Mouse (Mus musculus): ENCODE measurements around the gene Pdzk1ip1. TPM values are rescaled to one million over a fixed set of nuclear protein-coding genes. Genes with fewer than 3 reads are reported as not detected.

The Pdzk1ip1 gene
- polyA plus RNA-seq (2015; fragmentation: Nextera tagmentation; extraction: Ambion mirVana): 3.3 and 5.5 TPM in 2 replicates

DNA sequence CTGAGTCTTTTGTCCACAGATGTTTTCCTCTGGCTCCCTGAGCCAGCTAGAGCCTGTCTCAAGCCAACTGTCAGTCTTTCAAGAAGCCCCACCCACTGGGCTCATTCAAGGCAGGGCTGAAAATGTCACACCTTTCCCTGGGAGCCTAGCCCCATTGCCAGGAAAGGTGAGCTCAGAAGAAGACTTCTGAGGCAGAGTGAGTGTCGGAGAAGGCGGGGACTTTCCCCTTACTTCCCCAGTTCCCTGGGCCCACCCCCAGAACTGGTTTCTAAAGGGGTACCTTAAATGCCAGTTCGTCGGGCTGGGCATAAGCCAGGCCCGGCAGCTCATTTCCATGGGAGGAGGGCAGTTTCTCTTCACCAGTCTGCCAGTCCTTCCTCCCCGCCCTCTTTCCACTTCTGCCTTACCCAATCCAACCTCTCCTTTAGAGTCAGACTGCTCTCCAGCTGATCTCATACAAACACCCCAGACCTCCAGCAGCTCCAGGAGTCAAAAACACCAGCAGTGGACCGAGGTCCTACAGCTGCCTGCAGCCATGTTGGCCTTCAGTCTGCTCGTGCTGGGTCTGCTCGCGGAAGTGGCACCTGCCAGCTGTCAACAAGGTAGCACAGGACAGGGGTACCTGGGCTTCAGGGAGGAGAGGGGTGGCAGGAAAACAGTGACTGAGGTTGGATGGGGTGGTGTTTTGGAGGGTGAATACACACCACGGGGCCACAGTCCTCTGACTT, at the start of gene Pdzk1ip1:
Pdzk1ip1 (plus strand) TSS at position 98 of the 728 bp plus-strand sequence.

DNA sequence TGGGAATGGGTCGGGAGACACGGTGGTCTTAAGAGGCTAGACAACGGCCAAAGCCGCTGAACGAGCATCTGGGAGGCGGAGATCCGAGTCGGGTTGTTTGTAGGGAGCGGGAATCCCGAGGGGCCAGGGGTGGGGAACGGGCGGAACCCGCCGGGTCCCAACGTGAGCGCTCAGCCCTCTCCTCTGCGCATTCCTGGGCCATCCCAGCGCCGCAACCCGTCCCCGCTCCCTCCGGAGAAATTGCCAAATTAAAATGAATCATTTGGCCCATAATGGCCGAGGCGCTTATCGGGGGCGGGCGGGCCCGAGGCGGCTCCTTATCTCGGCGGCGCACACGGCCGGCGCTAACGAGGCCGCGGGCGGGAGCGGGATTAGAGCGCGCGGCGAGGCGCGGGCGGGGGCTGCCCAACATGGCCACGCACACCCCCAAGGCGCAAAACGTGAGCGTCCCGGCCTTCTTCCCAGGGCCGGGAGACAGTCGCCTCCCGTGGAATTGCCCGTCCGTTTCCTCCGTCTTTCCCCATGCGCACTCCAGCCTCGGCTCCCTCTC, 32.1 kb upstream of the Pdzk1ip1 start, which contains the start of gene Tal1:
Tal1 (plus strand) TSS at position 56 of the 550 bp plus-strand sequence.

DNA sequence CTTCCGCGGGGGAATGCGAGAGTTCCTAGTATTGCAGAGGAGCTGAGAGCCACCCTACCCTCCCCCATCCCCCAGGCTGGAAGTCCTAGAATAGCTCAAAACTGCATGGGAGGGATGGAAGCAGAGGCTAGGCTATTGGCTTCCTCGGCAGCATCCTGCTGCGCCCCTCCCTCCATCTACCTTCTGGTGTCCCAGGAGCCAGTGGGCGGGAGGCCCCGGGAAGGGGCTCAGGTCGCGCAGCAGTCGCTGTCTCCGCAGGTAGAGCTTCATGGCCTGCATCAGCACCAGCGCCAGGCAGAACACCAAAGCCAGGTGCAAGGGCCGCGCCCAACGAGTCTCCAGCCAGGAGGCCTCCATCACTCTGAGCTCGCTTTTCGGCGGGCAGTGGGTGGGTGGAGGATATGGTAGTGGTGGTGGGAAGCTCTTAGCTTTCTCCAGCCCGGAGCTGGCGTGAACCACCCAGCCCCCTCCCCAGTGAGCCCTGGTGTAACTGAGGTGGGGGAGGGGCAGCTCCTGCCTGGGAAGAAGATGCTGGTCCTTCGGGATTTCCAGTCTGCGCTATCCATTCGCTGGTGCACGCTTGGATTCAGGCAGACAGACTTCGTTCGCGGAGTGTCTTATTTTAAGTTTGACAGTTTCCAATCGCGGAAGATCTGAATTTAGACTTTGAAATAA, 45.2 kb downstream of the Pdzk1ip1 start, which contains the start of gene Cyp4x1:
Cyp4x1 (minus strand) TSS at position 661 of the 675 bp plus-strand sequence.

Other genes with a start within 250 kb of the Pdzk1ip1 start
- gene Foxd2, start 179.8 kb upstream of the Pdzk1ip1 start, polyA plus RNA-seq (2015; fragmentation: Nextera tagmentation; extraction: Ambion mirVana): 0.25 and 0.59 TPM in 2 replicates
- gene Foxe3, start 162.7 kb upstream of the Pdzk1ip1 start, polyA plus RNA-seq (2015; fragmentation: Nextera tagmentation; extraction: Ambion mirVana): not detected in 2 replicates
- gene Cmpk1, start 101.5 kb upstream of the Pdzk1ip1 start, polyA plus RNA-seq (2015; fragmentation: Nextera tagmentation; extraction: Ambion mirVana): 168 and 193 TPM in 2 replicates
- gene Stil, start 88.5 kb upstream of the Pdzk1ip1 start, polyA plus RNA-seq (2015; fragmentation: Nextera tagmentation; extraction: Ambion mirVana): 0.81 and 0.96 TPM in 2 replicates
- 0.93 and 0.98 TPM in 2 replicates for gene Tal1, start 32.3 kb upstream of the Pdzk1ip1 start, polyA plus RNA-seq (2015; fragmentation: Nextera tagmentation; extraction: Ambion mirVana)
- gene Cyp4x1, start 45.6 kb downstream of the Pdzk1ip1 start, polyA plus RNA-seq (2015; fragmentation: Nextera tagmentation; extraction: Ambion mirVana): 9.5 and 9.6 TPM in 2 replicates
- not detected in 2 replicates for gene Cyp4a29, start 153.4 kb downstream of the Pdzk1ip1 start, polyA plus RNA-seq (2015; fragmentation: Nextera tagmentation; extraction: Ambion mirVana)
- not detected in 2 replicates for gene Cyp4a12a, start 210.3 kb downstream of the Pdzk1ip1 start, polyA plus RNA-seq (2015; fragmentation: Nextera tagmentation; extraction: Ambion mirVana)